Mouse (Mus musculus): ENCODE results near the gene Fbxl3. TPM values are rescaled to one million over a fixed set of nuclear protein-coding genes. Genes with fewer than 3 reads are reported as not detected.

Gene Fbxl3
- 124 TPM for polyA plus RNA-seq (2014; fragmentation: Illumina TruSeq; extraction: RNeasy Lipid Tissue Mini Kit (QIAGEN cat#74804); ENCODE audit: low read depth, low replicate concordance)

DNA sequence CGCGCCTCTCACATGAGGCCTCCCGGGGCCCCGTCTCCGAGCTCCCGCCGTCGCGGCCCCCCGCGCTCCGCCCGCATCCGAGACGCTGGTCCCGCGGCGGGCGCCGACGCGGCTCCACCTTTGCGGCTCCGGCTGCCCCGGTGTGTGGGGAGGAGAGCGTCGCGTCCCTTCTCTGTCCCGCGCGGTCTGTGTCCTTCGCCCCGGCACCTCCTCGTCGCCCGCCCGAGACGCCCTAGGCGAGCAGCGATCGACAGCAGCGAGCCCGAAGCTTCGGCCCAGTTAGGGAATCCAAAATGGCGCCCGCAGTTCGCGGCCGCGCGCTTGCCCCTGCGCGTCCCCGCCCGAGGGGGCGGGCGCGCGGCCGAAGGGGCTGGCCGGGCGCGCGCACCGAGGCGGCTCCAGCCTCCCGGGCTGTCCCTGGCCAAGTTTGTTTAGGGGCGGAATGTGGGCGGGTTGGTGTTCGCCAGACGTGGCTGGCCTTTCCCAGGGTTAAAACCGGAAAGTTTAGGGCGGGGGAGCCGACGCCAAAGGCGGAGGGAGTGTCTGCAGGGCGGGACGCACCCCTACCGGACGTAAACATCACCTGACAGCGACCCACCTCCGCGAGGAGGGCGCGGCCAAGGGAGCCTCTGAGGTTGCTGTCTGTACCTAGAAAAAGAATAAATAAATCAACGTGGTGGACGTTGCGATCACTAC lies at the start of gene Fbxl3:
TSS of gene Fbxl3 (minus strand) at position 329 of the 696 bp plus-strand sequence.

DNA sequence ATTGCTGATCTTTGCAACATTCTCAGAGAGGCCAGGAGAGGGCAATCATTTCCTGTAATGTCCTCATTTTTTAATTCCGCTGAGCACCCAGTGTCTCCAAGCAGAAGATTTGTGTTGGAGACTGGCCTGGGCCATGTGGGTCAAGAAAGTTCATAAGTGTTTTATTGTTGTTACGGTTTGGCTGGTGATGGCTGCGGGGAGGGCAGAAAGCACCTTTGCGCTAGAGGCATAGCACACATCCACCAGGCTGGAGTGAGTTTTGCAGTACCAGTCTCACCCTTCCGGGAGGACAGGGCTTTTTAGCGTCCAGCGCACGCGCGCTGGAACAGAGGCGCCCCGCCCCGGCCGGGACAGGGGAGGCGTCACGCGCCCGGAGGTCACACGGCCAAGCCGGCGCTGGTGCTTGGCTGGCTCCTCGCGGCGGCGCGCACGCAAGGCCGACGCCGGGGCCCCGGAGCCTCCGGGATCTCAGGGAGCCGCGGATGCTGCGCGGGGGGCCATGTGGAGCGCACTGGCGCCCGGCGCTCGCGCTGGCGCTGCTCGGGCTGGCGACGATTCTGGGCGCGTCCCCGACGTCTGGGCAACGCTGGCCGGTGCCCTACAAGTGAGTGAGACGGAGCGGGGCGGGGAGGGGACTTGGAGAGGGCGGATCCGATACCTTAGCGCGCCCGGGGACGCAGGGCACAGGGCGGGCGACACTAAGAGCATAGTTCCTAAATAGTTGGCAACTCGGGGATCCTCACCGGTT lies 29.3 kb downstream of the Fbxl3 start, which contains the start of gene Cln5:
TSS of gene Cln5 (plus strand) at position 353 of the 748 bp plus-strand sequence.

DNA sequence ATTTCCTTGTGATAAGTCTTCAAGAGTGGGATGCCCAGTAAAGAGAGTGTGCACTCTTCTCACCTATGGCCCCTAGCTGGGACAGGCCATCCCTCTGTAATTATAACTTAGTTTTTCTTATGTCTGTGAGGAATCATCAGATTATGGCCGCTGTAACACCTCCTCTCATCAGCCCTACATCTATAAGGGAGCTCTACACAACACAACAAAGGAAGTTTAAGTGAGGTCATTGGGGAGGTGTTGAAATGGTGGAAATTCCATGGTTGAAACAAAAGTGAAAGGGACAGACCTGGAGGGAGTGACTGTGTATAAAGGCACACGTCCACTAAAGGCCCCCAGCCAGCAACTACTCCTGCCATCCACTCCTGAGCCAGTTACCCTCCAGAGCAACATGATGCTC lies 52.7 kb downstream of the Fbxl3 start, which contains the start of gene Acod1:
TSS of gene Acod1 (plus strand) at position 301 of the 400 bp plus-strand sequence.

Other genes with a start within 250 kb of the Fbxl3 start
- gene Kctd12, start 116.9 kb downstream of the Fbxl3 start, polyA plus RNA-seq (2014; fragmentation: Illumina TruSeq; extraction: RNeasy Lipid Tissue Mini Kit (QIAGEN cat#74804); ENCODE audit: low read depth, low replicate concordance), result 89.3 TPM
- not detected for gene Acod1, start 52.6 kb downstream of the Fbxl3 start, polyA plus RNA-seq (2014; fragmentation: Illumina TruSeq; extraction: RNeasy Lipid Tissue Mini Kit (QIAGEN cat#74804); ENCODE audit: low read depth, low replicate concordance)
- 92.9 TPM for gene Cln5, start 29.4 kb downstream of the Fbxl3 start, polyA plus RNA-seq (2014; fragmentation: Illumina TruSeq; extraction: RNeasy Lipid Tissue Mini Kit (QIAGEN cat#74804); ENCODE audit: low read depth, low replicate concordance)
- gene Mycbp2, start 247.2 kb upstream of the Fbxl3 start, polyA plus RNA-seq (2014; fragmentation: Illumina TruSeq; extraction: RNeasy Lipid Tissue Mini Kit (QIAGEN cat#74804); ENCODE audit: low read depth, low replicate concordance), result 36.9 TPM